Mouse (Mus musculus) fat pad, adult 2 months (tissue): ENCODE results near the gene Best1.
"Not testable (repeated sequence)": the region's sequence is repeated elsewhere in the genome, so short reads cannot be mapped to it uniquely, and the experiment has no call there.

Source experiments
- DNase-seq: peaks from one replicate; pipeline ENCODE4 v3.0.0-alpha.2; 2011; ENCODE audit warnings: low read depth, low spot score; ENCODE audit errors: extremely low read depth

Gene Best1

GRCm38 (mm10) chr19:9992011-9992958 lies 9.1 kb downstream of the Best1 start:
- no peak for DNase-seq

- no peak for DNase-seq
Observed at GRCm38 (mm10) chr19:9991304-9991703, 10.1 kb downstream of the Best1 start.

- DNase-seq, result no peak
Observed at GRCm38 (mm10) chr19:9989884-9990256, 11.6 kb downstream of the Best1 start.

GRCm38 (mm10) chr19:9989171-9989883 lies 12.1 kb downstream of the Best1 start:
- no peak for DNase-seq

GRCm38 (mm10) chr19:9987593-9987992 lies 13.8 kb downstream of the Best1 start:
- no peak for DNase-seq

- DNase-seq, result no peak
Observed at GRCm38 (mm10) chr19:9987192-9987591, 14.2 kb downstream of the Best1 start.

GRCm38 (mm10) chr19:9985900-9986421 lies 15.5 kb downstream of the Best1 start:
- no peak for DNase-seq

GRCm38 (mm10) chr19:9985190-9985899 lies 16.1 kb downstream of the Best1 start:
- no peak for DNase-seq

GRCm38 (mm10) chr19:9984111-9985055 lies 17.1 kb downstream of the Best1 start:
- no peak for DNase-seq

GRCm38 (mm10) chr19:9982852-9983542 lies 18.4 kb downstream of the Best1 start:
- no peak for DNase-seq

- DNase-seq, result no peak
Observed at GRCm38 (mm10) chr19:9982151-9982851, 19.1 kb downstream of the Best1 start.

GRCm38 (mm10) chr19:9981621-9982020 lies 19.8 kb downstream of the Best1 start:
- no peak for DNase-seq

- DNase-seq, result no peak
Observed at GRCm38 (mm10) chr19:9980258-9980657, 21.2 kb downstream of the Best1 start, which contains the start of gene Fth1. Gene Fth1, plus strand, starts transcription at chr19:9980598.

GRCm38 (mm10) chr19:9979156-9979555 lies 22.3 kb downstream of the Best1 start:
- DNase-seq, result no peak

- no peak for DNase-seq
Observed at GRCm38 (mm10) chr19:9978431-9978951, 22.9 kb downstream of the Best1 start.

- DNase-seq, result no peak
Observed at GRCm38 (mm10) chr19:9977085-9977484, 24.3 kb downstream of the Best1 start.

GRCm38 (mm10) chr19:9974853-9975252 lies 26.6 kb downstream of the Best1 start:
- not testable (repeated sequence) for DNase-seq

- no peak for DNase-seq
Observed at GRCm38 (mm10) chr19:9968081-9968787, 33.2 kb downstream of the Best1 start.
